Mouse (Mus musculus) MEL (cell line): ENCODE results near the gene Utrn.

Experiments used
- ETS1 ChIP-seq: IDR thresholded peaks from 2 replicates; pipeline ENCODE4 v1.6.1; 2012; ENCODE audit warnings: low read depth, mild to moderate bottlenecking, inconsistent platforms, low read length, improper control_type of control experiment, moderate library complexity
- POLR2A ChIP-seq, 2 experiments: IDR thresholded peaks; 2 replicates each; pipeline ENCODE4 v1.6.1; 2011 to 2012; ENCODE audit warnings: low read length in 2 of 2, mild to moderate bottlenecking in 2 of 2, control low read depth in 1 of 2, improper control_type of control experiment in 1 of 2, low read depth in 1 of 2, moderate library complexity in 1 of 2; ENCODE audit not compliant: control insufficient read depth in 1 of 2, insufficient read depth in 1 of 2, poor library complexity in 1 of 2
- SIN3A ChIP-seq: IDR thresholded peaks from 2 replicates; pipeline ENCODE4 v1.6.1; 2012; ENCODE audit warnings: low read length, improper control_type of control experiment, inconsistent platforms
- SMC3 ChIP-seq: IDR thresholded peaks from 2 replicates; pipeline ENCODE4 v1.6.1; 2011; ENCODE audit warnings: low read depth, low read length, improper control_type of control experiment
- TAL1 ChIP-seq: IDR thresholded peaks from 2 replicates; pipeline ENCODE4 v1.6.1; 2012; ENCODE audit warnings: mild to moderate bottlenecking, inconsistent platforms, low read length, moderate library complexity, mixed read lengths

- TF ChIP-seq POLR2A (IDR thresholded peaks at IDR 0.05; ENCODE audit: control insufficient read depth in 1 of 2, insufficient read depth in 1 of 2, low read depth in 1 of 2, low read length in 2 of 2, poor library complexity in 1 of 2) (no peak), TAL1 (no peak), SMC3 (no peak), SIN3A (no peak), ETS1 (no peak)
Observed at GRCm38 (mm10) chr10:12574760-12575159, 294.4 kb downstream of the Utrn start.
